In genomic region chr8:123655351-123655779, GRCm38 (mm10) we compare ENCODE assay signal across 8 mouse cellular contexts. TPM values are rescaled to one million over a fixed set of nuclear protein-coding genes. Genes with fewer than 3 reads are reported as not detected.
DNase-seq lines count a peak whose midpoint lies in the region; ATAC-seq and TF ChIP-seq lines count a peak whose summit lies in the region.

No protein-coding gene starts in this region.

- peak overlapping the region in 1 of 2 experiments; percentile 1; a peak in 1 of 4 replicates for H3K4me3 ChIP-seq in liver, embryonic 14.5 days (ENCODE audit: insufficient read depth in 1 of 2, low read depth in 2 of 2, low read length in 2 of 2)

- intact Hi-C loops in heart, postnatal 14 days (cut with DNase I), result loop anchor here (5.0 kb wide), 1 partner anchor 47 kb away; no protein-coding TSS in a partner anchor

- no peak overlapping the region for H3K9ac ChIP-seq in liver, embryonic 14.5 days (replicated peaks)

- no peaks in the 10 kb centered on the region for H3K36me3 ChIP-seq in liver, embryonic 14.5 days (replicated peaks; ENCODE audit: control insufficient read depth, insufficient read depth, low read depth)

- no peak overlapping the region for H3K27ac ChIP-seq in liver, embryonic 14.5 days

- 12% methylated on average over 8 of the region's 8 CpGs for WGBS in liver, embryonic 14.5 days (ENCODE audit: insufficient replicate concordance)

- TF ChIP-seq CTCF in liver, embryonic 14.5 days (IDR thresholded peaks at IDR 0.05; ENCODE audit: low read depth), result no peak

- no peak for TF ChIP-seq EP300 in liver, embryonic 14.5 days (IDR thresholded peaks at IDR 0.05; ENCODE audit: low read depth)

- peak; percentile 38 to 60 for DNase-seq in heart, adult 18-20 months
- no peak for DNase-seq in heart, postnatal 14 days
- DNase-seq in adipocyte (ENCODE audit: low spot score), result peak; percentile 59
- DNase-seq in liver, embryonic 14.5 days (ENCODE audit: low read depth in 3 of 3, low spot score in 3 of 3), result peak in 1 of 3 experiments; percentile 17
- peak; percentile 30 for DNase-seq in retina, postnatal 1 day
- DNase-seq in frontal cortex, postnatal 36 days (ENCODE audit: low spot score in 2 of 2), result no peak
- DNase-seq in frontal cortex, postnatal 10 days (ENCODE audit: low spot score in 2 of 2), result no peak

- peak overlapping the region; percentile 58 for H3K4me2 ChIP-seq in liver, embryonic 14.5 days (ENCODE audit: low read depth)

- peaks cover 35% of the 10 kb centered on the region for H3K27me3 ChIP-seq in liver, embryonic 14.5 days (ENCODE audit: control insufficient read depth, insufficient read depth, low read length)

- peaks cover 0 to 3% of the 10 kb centered on the region in 2 experiments; a peak in 1 of 4 replicates for H3K4me1 ChIP-seq in liver, embryonic 14.5 days (replicated peaks; ENCODE audit: control insufficient read depth in 2 of 2, insufficient read depth in 2 of 2, low read length in 1 of 2)

- ATAC-seq in granulocyte monocyte progenitor cell, adult 5-6 weeks (replicated peaks; ENCODE audit: poor library complexity, severe bottlenecking), result peak; percentile 44
- ATAC-seq in liver, embryonic 14.5 days (ENCODE audit: insufficient read depth), result no peak

- H3K9me3 ChIP-seq in liver, embryonic 14.5 days (ENCODE audit: control insufficient read depth, low read length), result no peaks in the 10 kb centered on the region

RNA-seq across cellular contexts. Expression of gene Rhou, which starts 1.6 kb away (rescaled TPM):
- 1 to 10 TPM; 6.3 to 8.9 TPM for total RNA-seq in heart, adult 18-20 months (2021)
- 1 to 10 TPM; 7.5 to 9.9 TPM for total RNA-seq in heart, postnatal 14 days (2021)
- 3.8 and 6.0 TPM in 2 replicates for total RNA-seq in granulocyte monocyte progenitor cell, adult 5-6 weeks (2014; fragmentation: Nextera tagmentation)
- 4.8 and 5.3 TPM in 2 replicates for total RNA-seq in granulocyte monocyte progenitor cell, adult 5-6 weeks (2017)
- 1.6 and 2.7 TPM in 2 replicates for polyA plus RNA-seq in liver, embryonic 14.5 days (2012; rRNA removed)
- polyA plus RNA-seq in liver, embryonic 14.5 days (2014; fragmentation: Nextera tagmentation; extraction: Ambion mirVana), result 0.96 and 1.2 TPM in 2 replicates

Comparison
In these comparisons a context has a peak if more than half of its experiments do, and no peak if none do; other contexts are left out.
1. DNase-seq: peak in heart, adult 18-20 months (2 of 2), adipocyte (single experiment) and retina, postnatal 1 day (single experiment); none in heart, postnatal 14 days (0 of 2), frontal cortex, postnatal 36 days (0 of 2) and frontal cortex, postnatal 10 days (0 of 2).